Mouse (Mus musculus) midbrain, embryonic 10.5 days (tissue): ENCODE data around the gene Sema3e. TPM values are rescaled to one million over a fixed set of nuclear protein-coding genes. Genes with fewer than 3 reads are reported as not detected.

ENCODE experiments used
- DNase-seq: peaks from one replicate; pipeline ENCODE4 v3.0.0-alpha.2; 2017; ENCODE audit warnings: low spot score
- H3K27ac ChIP-seq: fragments of 300-500 bp; sonication (generic); replicated peaks from 2 replicates; pipeline ENCODE4 v1.5.1; 2016; ENCODE audit warnings: mild to moderate bottlenecking
- H3K27me3 ChIP-seq: fragments of 300-500 bp; sonication (generic); 2 replicates; pipeline ENCODE4 v1.6.1; 2016; ENCODE audit warnings: low read depth, mild to moderate bottlenecking; ENCODE audit not compliant: poor library complexity, severe bottlenecking
- H3K36me3 ChIP-seq: fragments of 300-500 bp; sonication (generic); 2 replicates; pipeline ENCODE4 v1.6.1; 2016; ENCODE audit warnings: mild to moderate bottlenecking, moderate library complexity
- H3K4me1 ChIP-seq: fragments of 300-500 bp; sonication (generic); 2 replicates; pipeline ENCODE4 v1.6.1; 2016
- H3K4me3 ChIP-seq: fragments of 300-500 bp; sonication (generic); 2 replicates; pipeline ENCODE4 v1.5.1; 2016; ENCODE audit warnings: mild to moderate bottlenecking, moderate library complexity
- H3K9me3 ChIP-seq: fragments of 300-500 bp; sonication (generic); replicated peaks from 2 replicates; pipeline ENCODE4 v1.6.1; 2016; ENCODE audit warnings: mild to moderate bottlenecking
- WGBS: fragments of 180-500 bp; shearing (Covaris S2); methylation state at CpG from one replicate; pipeline ENCODE4 v1.1.7; 2016; 5-methylcytosine and 5-hydroxymethylcytosine counted together
- polyA plus RNA-seq: library from polyadenylated mRNA; unstranded; fragments of >200 nt; fragmentation: Nextera tagmentation; extraction: Ambion mirVana; gene quantifications from 2 replicates; pipeline ENCODE4 v1.2.1, GENCODE M21; 2016

Sema3e gene
- polyA plus RNA-seq, 1 experiment from 2014 or later = 1.7 TPM

GRCm38 (mm10) chr5:14092262-14092776 lies 67.2 kb downstream of the Sema3e start:
- no peak for DNase-seq

GRCm38 (mm10) chr5:14096196-14096595 lies 71.1 kb downstream of the Sema3e start:
- no peak for DNase-seq
- Histone ChIP-seq H3K4me3 (no peak overlapping the region), H3K27ac (no peak overlapping the region), H3K9me3 (no peaks in the 10 kb centered on the region), H3K4me1 (peaks cover 3% of the 10 kb centered on the region; the same call in 1 of the 2 replicates), H3K27me3 (no peaks in the 10 kb centered on the region), H3K36me3 (no peaks in the 10 kb centered on the region)
- 87% methylated on average over 1 of the region's 1 CpGs for WGBS

More at GRCm38 (mm10) chr5:14092262-14092776, 67.2 kb downstream of the Sema3e start:
- peaks cover 3% of the 10 kb centered on the region; the same call in 1 of the 2 replicates for H3K4me1 ChIP-seq
- no peaks in the 10 kb centered on the region for H3K27me3 ChIP-seq
- no peaks in the 10 kb centered on the region for H3K9me3 ChIP-seq
- no peaks in the 10 kb centered on the region for H3K36me3 ChIP-seq
- no peak overlapping the region for H3K4me3 ChIP-seq
- WGBS = 56% methylated on average over 14 of the region's 14 CpGs
- no peak overlapping the region for H3K27ac ChIP-seq

DNA sequence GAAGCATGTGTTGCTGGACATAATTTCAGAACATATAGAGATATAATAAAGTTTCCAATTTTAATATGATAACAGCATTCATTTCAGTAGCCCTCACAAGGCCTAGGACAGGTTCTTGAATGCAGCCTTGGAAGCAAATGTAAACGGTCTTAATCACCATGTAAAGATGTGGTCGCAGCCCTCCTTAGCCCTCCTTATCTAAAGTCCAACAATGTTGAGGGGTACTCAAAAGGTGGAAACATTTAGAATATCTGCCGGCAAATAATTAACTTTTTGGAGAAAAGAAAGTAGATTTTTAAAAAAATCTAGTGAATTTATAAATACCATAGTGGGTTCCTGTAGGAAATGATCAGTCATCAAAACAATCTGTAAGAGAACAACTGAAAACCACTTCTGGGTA lies 73.6 kb downstream of the Sema3e start:
- Histone ChIP-seq H3K4me1 (no peaks in the 10 kb centered on the region), H3K27me3 (no peaks in the 10 kb centered on the region), H3K9me3 (no peaks in the 10 kb centered on the region), H3K36me3 (no peaks in the 10 kb centered on the region), H3K4me3 (no peak overlapping the region), H3K27ac (no peak overlapping the region)
- DNase-seq = no peak
- WGBS = 90% methylated on average over 3 of the region's 3 CpGs

- Histone ChIP-seq H3K4me1 (no peaks in the 10 kb centered on the region), H3K36me3 (no peaks in the 10 kb centered on the region), H3K9me3 (no peaks in the 10 kb centered on the region), H3K27me3 (no peaks in the 10 kb centered on the region), H3K4me3 (no peak overlapping the region), H3K27ac (no peak overlapping the region)
- DNase-seq = no peak
- WGBS = 80% methylated on average over 4 of the region's 4 CpGs
These were observed 82.3 kb downstream of the Sema3e start for GRCm38 (mm10) chr5:14107365-14107764.

- DNase-seq = no peak
- 95% methylated on average over 4 of the region's 4 CpGs for WGBS
- H3K9me3 ChIP-seq = no peaks in the 10 kb centered on the region
- no peak overlapping the region for H3K4me3 ChIP-seq
- no peaks in the 10 kb centered on the region for H3K36me3 ChIP-seq
- no peaks in the 10 kb centered on the region for H3K27me3 ChIP-seq
- no peaks in the 10 kb centered on the region for H3K4me1 ChIP-seq
- no peak overlapping the region for H3K27ac ChIP-seq
These were observed 83.9 kb downstream of the Sema3e start for GRCm38 (mm10) chr5:14109001-14109400.

GRCm38 (mm10) chr5:14111401-14111800 lies 86.3 kb downstream of the Sema3e start:
- Histone ChIP-seq H3K27ac (no peak overlapping the region), H3K4me3 (no peak overlapping the region), H3K9me3 (no peaks in the 10 kb centered on the region), H3K4me1 (no peaks in the 10 kb centered on the region), H3K36me3 (no peaks in the 10 kb centered on the region), H3K27me3 (no peaks in the 10 kb centered on the region)
- 80% methylated on average over 4 of the region's 4 CpGs for WGBS
- DNase-seq = no peak

GRCm38 (mm10) chr5:14121902-14122301 lies 96.8 kb downstream of the Sema3e start:
- Histone ChIP-seq H3K36me3 (no peaks in the 10 kb centered on the region), H3K27me3 (no peaks in the 10 kb centered on the region), H3K4me1 (no peaks in the 10 kb centered on the region), H3K27ac (no peak overlapping the region), H3K4me3 (no peak overlapping the region), H3K9me3 (no peaks in the 10 kb centered on the region)
- DNase-seq = no peak
- WGBS = 80% methylated on average over 5 of the region's 5 CpGs

- DNase-seq = no peak
These were observed 101.5 kb downstream of the Sema3e start for GRCm38 (mm10) chr5:14126591-14126990.

DNA sequence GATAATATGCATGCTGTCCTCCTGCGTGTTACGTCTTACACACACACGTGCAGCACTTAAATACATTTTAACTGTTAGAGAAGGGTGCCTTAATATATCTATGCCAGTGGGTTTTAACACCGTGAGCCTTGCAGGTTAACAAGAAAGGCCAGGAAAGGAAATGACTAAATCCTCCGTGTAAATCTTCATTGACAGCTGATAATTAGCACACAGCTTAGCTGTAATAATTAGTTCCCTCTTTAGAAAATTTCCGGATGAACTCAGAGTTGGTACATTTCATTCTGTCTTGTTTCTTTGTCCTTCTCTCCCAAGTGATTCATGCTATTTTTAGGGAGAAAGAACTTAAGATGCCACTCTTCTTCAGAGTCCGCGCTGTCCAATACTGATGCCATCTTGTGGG lies 110.9 kb downstream of the Sema3e start:
- no peaks in the 10 kb centered on the region for H3K9me3 ChIP-seq
- no peak overlapping the region for H3K27ac ChIP-seq
- no peaks in the 10 kb centered on the region for H3K27me3 ChIP-seq
- no peak overlapping the region for H3K4me3 ChIP-seq
- no peaks in the 10 kb centered on the region for H3K4me1 ChIP-seq
- no peak for DNase-seq
- H3K36me3 ChIP-seq = no peaks in the 10 kb centered on the region
- 60% methylated on average over 8 of the region's 8 CpGs for WGBS

More at GRCm38 (mm10) chr5:14126591-14126990, 101.5 kb downstream of the Sema3e start:
- Histone ChIP-seq H3K27me3 (no peaks in the 10 kb centered on the region), H3K36me3 (no peaks in the 10 kb centered on the region), H3K9me3 (no peaks in the 10 kb centered on the region), H3K4me1 (no peaks in the 10 kb centered on the region), H3K4me3 (no peak overlapping the region), H3K27ac (no peak overlapping the region)
- WGBS = 77% methylated on average over 1 of the region's 1 CpGs

DNA sequence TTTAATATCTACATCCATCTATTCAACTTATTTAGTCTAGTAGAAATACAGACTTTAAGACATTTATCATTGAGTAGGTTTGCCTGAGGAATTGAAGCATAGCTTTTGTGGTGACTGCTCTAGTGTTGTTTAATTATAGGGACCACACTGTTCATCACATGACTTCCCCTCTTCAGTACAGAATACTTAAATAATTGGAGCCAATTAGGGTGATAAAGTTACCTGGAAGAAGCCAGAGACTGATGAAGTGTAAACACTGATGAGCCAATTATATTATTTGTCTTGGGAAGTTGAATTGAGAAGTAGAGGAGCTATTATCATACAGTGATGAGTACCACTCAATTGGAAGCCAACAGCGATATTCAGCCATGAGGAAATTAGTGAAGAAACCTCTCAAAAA lies 113.6 kb downstream of the Sema3e start:
- DNase-seq = no peak
- H3K4me1 ChIP-seq = no peaks in the 10 kb centered on the region
- 95% methylated on average over 1 of the region's 1 CpGs for WGBS
- no peaks in the 10 kb centered on the region for H3K9me3 ChIP-seq
- no peak overlapping the region for H3K4me3 ChIP-seq
- no peak overlapping the region for H3K27ac ChIP-seq
- H3K27me3 ChIP-seq = no peaks in the 10 kb centered on the region
- no peaks in the 10 kb centered on the region for H3K36me3 ChIP-seq

DNA sequence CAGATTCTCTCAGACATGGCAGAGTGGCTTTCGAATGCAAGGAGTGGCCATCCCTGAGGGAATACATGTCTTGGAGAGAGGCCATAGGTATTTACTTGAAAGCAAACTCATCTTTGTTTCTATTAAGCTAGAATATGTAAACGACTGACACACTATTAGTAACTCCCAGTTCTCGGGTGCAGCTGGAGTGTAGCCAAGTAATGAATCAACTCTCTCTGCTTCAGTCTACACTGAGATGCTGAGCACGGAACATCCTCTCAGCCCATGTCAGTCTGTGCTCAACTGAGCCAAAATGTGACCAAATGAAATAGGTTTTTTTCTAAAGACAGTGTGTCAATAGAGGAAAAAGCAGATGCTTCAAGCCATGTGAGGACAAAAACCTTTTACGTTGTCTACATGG lies 137.5 kb downstream of the Sema3e start:
- H3K27me3 ChIP-seq = no peaks in the 10 kb centered on the region
- H3K27ac ChIP-seq = no peak overlapping the region
- no peak for DNase-seq
- no peak overlapping the region for H3K4me3 ChIP-seq
- no peaks in the 10 kb centered on the region for H3K4me1 ChIP-seq
- WGBS = 91% methylated on average over 5 of the region's 5 CpGs
- no peaks in the 10 kb centered on the region for H3K36me3 ChIP-seq
- H3K9me3 ChIP-seq = no peaks in the 10 kb centered on the region

DNA sequence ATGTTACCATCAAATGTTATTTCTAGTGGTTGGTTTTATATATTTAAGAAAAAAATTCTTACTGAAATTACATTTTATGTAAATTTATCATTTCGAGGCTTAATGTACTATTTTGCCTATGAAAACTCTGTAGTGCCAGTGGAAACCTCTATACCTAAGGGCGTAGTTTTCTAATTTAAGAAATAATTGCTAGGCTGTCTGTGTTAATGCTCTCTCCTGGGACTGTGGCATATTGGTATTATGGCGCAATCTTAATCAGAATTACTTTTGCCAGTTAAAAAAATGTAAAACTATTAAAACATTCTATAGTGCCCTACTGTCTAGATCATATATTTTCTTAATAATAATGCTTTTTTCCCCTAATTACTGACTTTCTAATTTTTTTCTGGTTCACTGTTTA lies 138.2 kb downstream of the Sema3e start:
- 92% methylated on average over 3 of the region's 3 CpGs for WGBS
- no peaks in the 10 kb centered on the region for H3K4me1 ChIP-seq
- no peaks in the 10 kb centered on the region for H3K36me3 ChIP-seq
- DNase-seq = no peak
- no peaks in the 10 kb centered on the region for H3K27me3 ChIP-seq
- no peaks in the 10 kb centered on the region for H3K9me3 ChIP-seq
- H3K4me3 ChIP-seq = no peak overlapping the region
- no peak overlapping the region for H3K27ac ChIP-seq

GRCm38 (mm10) chr5:14167776-14168175 lies 142.7 kb downstream of the Sema3e start:
- no peak overlapping the region for H3K27ac ChIP-seq
- H3K36me3 ChIP-seq = no peaks in the 10 kb centered on the region
- WGBS = 74% methylated on average over 3 of the region's 3 CpGs
- no peaks in the 10 kb centered on the region for H3K4me1 ChIP-seq
- no peaks in the 10 kb centered on the region for H3K9me3 ChIP-seq
- H3K4me3 ChIP-seq = no peak overlapping the region
- no peaks in the 10 kb centered on the region for H3K27me3 ChIP-seq
- no peak for DNase-seq
